Mouse (Mus musculus) liver, postnatal 0 days (tissue): ENCODE data around the gene Pdia2.

Source experiments
- CTCF ChIP-seq: sonication (generic); IDR thresholded peaks from 2 replicates; pipeline ENCODE4 v1.5.1; 2016; ENCODE audit warnings: antibody characterized with exemption, low read depth
- EP300 ChIP-seq: IDR thresholded peaks from 2 replicates; pipeline ENCODE4 v1.6.1; 2016; ENCODE audit warnings: antibody characterized with exemption, low read depth, mild to moderate bottlenecking

DNA sequence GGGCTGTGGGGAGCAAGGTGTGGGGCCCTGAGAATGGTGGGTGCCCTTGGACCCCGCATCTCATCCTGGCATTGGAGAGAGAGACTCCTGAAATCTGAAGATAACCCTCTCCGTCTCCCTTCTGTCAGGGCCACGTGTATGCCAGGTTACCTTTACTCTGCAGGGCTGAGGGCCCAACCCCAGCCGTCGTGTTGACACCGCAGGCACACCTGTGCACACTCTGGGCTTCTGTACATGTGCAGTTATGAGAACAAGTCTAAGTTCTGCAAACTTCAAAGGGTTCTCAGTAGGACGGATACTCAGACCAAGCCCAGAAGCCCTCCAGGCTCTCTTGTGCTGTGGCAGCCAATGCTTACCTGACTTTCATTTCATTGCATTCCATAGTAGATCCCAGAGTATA is 13.4 kb upstream of the Pdia2 start:
- TF ChIP-seq CTCF (no peak), EP300 (no peak)
